Mouse (Mus musculus): ENCODE measurements around the gene Bcas2.
"Not testable (repeated sequence)": the region's sequence is repeated elsewhere in the genome, so short reads cannot be mapped to it uniquely, and the experiment has no call there.

Gene Bcas2

GRCm38 (mm10) chr3:103159232-103159900 is 12.1 kb upstream of the Bcas2 start:
- no peak for DNase-seq (ENCODE audit: low spot score in 2 of 2)

- DNase-seq (ENCODE audit: low spot score in 2 of 2), result peak; percentile 52 to 63
These were observed 1.7 kb upstream of the Bcas2 start for GRCm38 (mm10) chr3:103169771-103170170.

GRCm38 (mm10) chr3:103172615-103173014 is 1.2 kb downstream of the Bcas2 start:
- no peak for DNase-seq (ENCODE audit: low spot score in 2 of 2)

- no peak for DNase-seq (ENCODE audit: low spot score in 2 of 2)
These were observed 5.3 kb downstream of the Bcas2 start for GRCm38 (mm10) chr3:103176740-103177139.

GRCm38 (mm10) chr3:103179527-103179926 is 8.1 kb downstream of the Bcas2 start:
- no peak for DNase-seq (ENCODE audit: low spot score in 2 of 2)

GRCm38 (mm10) chr3:103181171-103181570 is 9.7 kb downstream of the Bcas2 start:
- DNase-seq (ENCODE audit: low spot score in 2 of 2), result no peak

- no peak for DNase-seq (ENCODE audit: low spot score in 2 of 2)
These were observed 11.4 kb downstream of the Bcas2 start for GRCm38 (mm10) chr3:103182821-103183220.

GRCm38 (mm10) chr3:103184467-103184866 is 13.0 kb downstream of the Bcas2 start:
- not testable (repeated sequence) for DNase-seq (ENCODE audit: low spot score in 2 of 2)

- DNase-seq (ENCODE audit: low spot score in 2 of 2), result no peak
These were observed 17.0 kb downstream of the Bcas2 start for GRCm38 (mm10) chr3:103188451-103188850.

- no peak for DNase-seq (ENCODE audit: low spot score in 2 of 2)
These were observed 17.4 kb downstream of the Bcas2 start for GRCm38 (mm10) chr3:103188856-103189255.

GRCm38 (mm10) chr3:103192161-103192560 is 20.7 kb downstream of the Bcas2 start:
- DNase-seq (ENCODE audit: low spot score in 2 of 2), result no peak

- no peak for DNase-seq (ENCODE audit: low spot score in 2 of 2)
These were observed 21.7 kb downstream of the Bcas2 start for GRCm38 (mm10) chr3:103193186-103193585.

- no peak for DNase-seq (ENCODE audit: low spot score in 2 of 2)
These were observed 24.9 kb downstream of the Bcas2 start for GRCm38 (mm10) chr3:103196320-103196823.

- no peak for DNase-seq (ENCODE audit: low spot score in 2 of 2)
These were observed 27.9 kb downstream of the Bcas2 start for GRCm38 (mm10) chr3:103199386-103199785.

GRCm38 (mm10) chr3:103201105-103201504 is 29.6 kb downstream of the Bcas2 start:
- DNase-seq (ENCODE audit: low spot score in 2 of 2), result not testable (repeated sequence)

- DNase-seq (ENCODE audit: low spot score in 2 of 2), result no peak
These were observed 32.1 kb downstream of the Bcas2 start for GRCm38 (mm10) chr3:103203554-103203953.

GRCm38 (mm10) chr3:103204445-103204844 is 33.0 kb downstream of the Bcas2 start:
- DNase-seq (ENCODE audit: low spot score in 2 of 2), result no peak

GRCm38 (mm10) chr3:103206393-103206792 is 34.9 kb downstream of the Bcas2 start:
- no peak for DNase-seq (ENCODE audit: low spot score in 2 of 2)

- DNase-seq (ENCODE audit: low spot score in 2 of 2), result no peak
These were observed 36.3 kb downstream of the Bcas2 start for GRCm38 (mm10) chr3:103207749-103208148.

GRCm38 (mm10) chr3:103208237-103208636 is 36.8 kb downstream of the Bcas2 start:
- no peak for DNase-seq (ENCODE audit: low spot score in 2 of 2)

- DNase-seq (ENCODE audit: low spot score in 2 of 2), result no peak
These were observed 39.6 kb downstream of the Bcas2 start for GRCm38 (mm10) chr3:103211101-103211500.

- DNase-seq (ENCODE audit: low spot score in 2 of 2), result no peak
These were observed 40.7 kb downstream of the Bcas2 start for GRCm38 (mm10) chr3:103212142-103212541.

GRCm38 (mm10) chr3:103213537-103213936 is 42.1 kb downstream of the Bcas2 start:
- no peak for DNase-seq (ENCODE audit: low spot score in 2 of 2)

Data from urinary bladder, adult 18-20 months (tissue).